Comparison of ENCODE assay signal across 22 mouse cellular contexts in the genomic region with DNA sequence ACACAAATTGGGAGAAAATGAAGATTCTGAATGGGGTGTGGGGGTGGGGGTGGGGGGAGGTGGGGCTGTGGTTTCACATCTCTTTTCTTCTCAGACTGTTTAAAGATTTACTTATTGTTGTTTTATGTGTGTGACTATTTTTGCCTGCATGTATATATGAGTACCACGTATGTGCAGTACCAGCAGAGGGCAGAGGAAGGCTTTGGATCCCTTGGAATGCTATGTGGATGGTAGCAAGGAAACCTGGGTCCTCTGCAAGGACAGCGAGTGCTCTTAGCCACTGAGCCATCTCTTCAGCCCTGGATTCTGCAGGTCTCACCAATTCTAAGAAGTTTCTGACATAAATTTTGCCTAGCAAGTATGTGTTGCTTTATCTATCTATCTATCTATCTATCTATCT. TPM values are rescaled to one million over a fixed set of nuclear protein-coding genes. Genes with fewer than 3 reads are reported as not detected.
DNase-seq lines count a peak whose midpoint lies in the region; TF ChIP-seq lines count a peak whose summit lies in the region.
"Had no signal": no experiment of that assay in that cellular context is flagged by ENCODE, and none has a peak within 500 bp of the region (broad histone marks: within the 10 kb centered on the region; RNA-seq: fewer than 3 reads in every experiment).

No protein-coding gene starts in this region.

- TF ChIP-seq CTCF in gastrocnemius, adult 2 months (IDR thresholded peaks at IDR 0.05): peak; percentile 58
- peak; percentile 73 for TF ChIP-seq CTCF in layer of hippocampus, adult 2 months (conservative IDR thresholded peaks at IDR 0.05)

- peak overlapping the region; percentile 84 for H3K27ac ChIP-seq in gastrocnemius, adult 2 months
- H3K27ac ChIP-seq in layer of hippocampus, adult 2 months: no peak overlapping the region
- H3K27ac ChIP-seq: embryonic facial prominence, embryonic 13.5 days; forebrain, embryonic 15.5 days; liver, embryonic 15.5 days; midbrain, embryonic 12.5 days; neural tube, embryonic 13.5 days had no signal

- peak overlapping the region; percentile 53 for H3K4me3 ChIP-seq in gastrocnemius, adult 2 months
- no peak overlapping the region for H3K4me3 ChIP-seq in layer of hippocampus, adult 2 months
- H3K4me3 ChIP-seq: embryonic facial prominence, embryonic 13.5 days; forebrain, embryonic 15.5 days; liver, embryonic 15.5 days; midbrain, embryonic 12.5 days; neural tube, embryonic 13.5 days had no signal

- intact Hi-C loops in gastrocnemius, adult 2 months (cut with DNase I): no loop called here
- intact Hi-C loops in gastrocnemius, postnatal 14 days (cut with DNase I; ENCODE audit: low total_unique reads): no loop called here

- no peak for DNase-seq in gastrocnemius, adult 2 months
- no peak for DNase-seq in gastrocnemius, postnatal 14 days
- no peak for DNase-seq in layer of hippocampus, adult 2 months (ENCODE audit: low spot score in 2 of 2)
- no peak for DNase-seq in layer of hippocampus, adult 8-10 months (ENCODE audit: low spot score in 2 of 2)
- DNase-seq in right cerebral cortex, postnatal 14 days: peak; percentile 25
- no peak for DNase-seq in right cerebral cortex, postnatal 10 days (ENCODE audit: low spot score in 2 of 2)
- no peak for DNase-seq in embryo, embryonic 9.5 days (ENCODE audit: extremely low spot score)
- DNase-seq: B cell, adult 2 months; kidney, adult 9 months; right cerebral cortex, postnatal 25 days; thymus, adult 18-20 months had no signal

RNA-seq across cellular contexts. Expression of gene Ppp4r4, which starts 32.8 kb away (rescaled TPM):
- under 1 TPM; 0.25 to 0.31 TPM for total RNA-seq in gastrocnemius, adult 2 months (2021)
- under 1 TPM; 0.27 to 0.84 TPM for total RNA-seq in gastrocnemius, postnatal 14 days (2021)
- 10 to 100 TPM; 47.8 to 50.5 TPM for total RNA-seq in layer of hippocampus, adult 2 months (2021)
- total RNA-seq in layer of hippocampus, adult 8-10 months (2022): 10 to 100 TPM; 37.8 to 51.4 (median 42.4) TPM
- total RNA-seq: megakaryocyte progenitor cell, adult 5-6 weeks had no signal

RNA-seq across cellular contexts. Expression of gene Ifi27l2b, which starts 42.2 kb away (rescaled TPM):
- not detected for total RNA-seq in gastrocnemius, adult 2 months (2021)
- not detected for total RNA-seq in gastrocnemius, postnatal 14 days (2021)
- total RNA-seq in layer of hippocampus, adult 2 months (2021): not detected
- not detected for total RNA-seq in layer of hippocampus, adult 8-10 months (2022)
- total RNA-seq: adrenal gland, adult 18-20 months; adrenal gland, postnatal 4 days; gastrocnemius, adult 8-10 months; layer of hippocampus, postnatal 25 days; left cerebral cortex, postnatal 14 days; megakaryocyte progenitor cell, adult 5-6 weeks had no signal

RNA-seq across cellular contexts. Expression of gene Ifi27l2a, which starts 55.8 kb away (rescaled TPM):
- total RNA-seq in gastrocnemius, adult 2 months (2021): 10 to 100 TPM in 1 of 2 experiments, 1 to 10 TPM in 1; 5.9 to 11.1 TPM
- total RNA-seq in gastrocnemius, postnatal 14 days (2021): 1 to 10 TPM; 4.7 to 4.9 TPM
- under 1 TPM; 0.91 to 0.92 TPM for total RNA-seq in layer of hippocampus, adult 2 months (2021)
- total RNA-seq in layer of hippocampus, adult 8-10 months (2022): 10 to 100 TPM in 1 of 4 experiments, 1 to 10 TPM in 2, not detected in 1; 2.8 to 33.0 (median 8.6) TPM

Comparison
In these comparisons a context has a peak if more than half of its experiments do, and no peak if none do; other contexts are left out.
1. RNA of gene Ppp4r4, which starts 32.8 kb away (total RNA-seq): 47.8 to 50.5 TPM in layer of hippocampus, adult 2 months and 37.8 to 51.4 TPM in layer of hippocampus, adult 8-10 months; 0.27 to 0.84 TPM in gastrocnemius, postnatal 14 days and 0.25 to 0.31 TPM in gastrocnemius, adult 2 months; every median in the first group is over 10 times any median in the second.